Mouse (Mus musculus): Measurements from ENCODE around the gene Gemin4.

- TF ChIP-seq CTCF (IDR thresholded peaks at IDR 0.05; ENCODE audit: borderline replicate concordance, extremely low read depth, insufficient read depth, insufficient read length), result no peak
- TF ChIP-seq POLR2A (IDR thresholded peaks at IDR 0.05; ENCODE audit: borderline replicate concordance, extremely low read depth, insufficient read depth, insufficient read length, poor library complexity, severe bottlenecking), result no peak
Observed at GRCm38 (mm10) chr11:76255431-76256001, 38.1 kb upstream of the Gemin4 start.

Data from brain, embryonic 14.5 days (tissue).